Mouse (Mus musculus) cerebellum, adult 9-11 months (tissue): Measurements from ENCODE around the gene Serpinb1b.
A peak's percentile ranks its signal among the peaks of the same experiment; 100 is the strongest.
"Not testable (repeated sequence)": the region's sequence is repeated elsewhere in the genome, so short reads cannot be mapped to it uniquely, and the experiment has no call there.

Source experiments
- DNase-seq: peaks from one replicate; pipeline ENCODE4 v3.0.0; 2022

Gene Serpinb1b

DNA sequence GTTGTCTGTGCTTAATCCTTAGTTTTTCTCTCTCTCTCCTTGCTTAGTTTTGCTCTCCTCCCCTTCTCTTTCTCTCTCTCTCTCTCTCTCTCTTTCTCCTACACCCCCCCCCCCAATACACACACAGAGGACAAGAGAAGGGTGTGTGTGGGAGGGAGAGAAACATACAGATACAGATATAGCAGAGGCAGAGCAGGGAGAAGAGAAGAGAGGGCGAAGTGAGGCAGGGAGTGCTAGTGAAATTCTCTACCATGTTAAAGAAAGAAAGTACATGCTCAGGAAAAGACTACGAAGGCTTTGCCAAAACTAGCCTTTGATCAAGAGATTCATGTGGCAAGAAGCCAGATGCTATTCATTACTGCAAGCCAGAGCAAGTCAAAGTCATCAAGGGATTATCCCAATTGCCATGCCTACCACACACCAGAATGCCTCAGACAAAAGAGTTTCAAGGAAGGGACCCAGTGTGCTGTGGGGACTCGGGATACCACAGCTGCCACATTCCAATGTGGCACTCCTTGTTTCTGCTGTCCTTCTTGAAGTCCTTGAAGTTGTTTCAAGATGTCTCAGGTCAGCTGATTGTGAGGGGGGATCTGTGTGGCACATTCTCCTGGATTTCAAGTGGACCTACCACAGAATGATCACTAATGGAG lies at the start of gene Serpinb1b:
Serpinb1b (plus strand) TSS at position 520 of the 650 bp plus-strand sequence.
- no peak for DNase-seq

GRCm38 (mm10) chr13:33029478-33029877 lies 48.9 kb upstream of the Serpinb1b start:
- DNase-seq: not testable (repeated sequence)

DNA sequence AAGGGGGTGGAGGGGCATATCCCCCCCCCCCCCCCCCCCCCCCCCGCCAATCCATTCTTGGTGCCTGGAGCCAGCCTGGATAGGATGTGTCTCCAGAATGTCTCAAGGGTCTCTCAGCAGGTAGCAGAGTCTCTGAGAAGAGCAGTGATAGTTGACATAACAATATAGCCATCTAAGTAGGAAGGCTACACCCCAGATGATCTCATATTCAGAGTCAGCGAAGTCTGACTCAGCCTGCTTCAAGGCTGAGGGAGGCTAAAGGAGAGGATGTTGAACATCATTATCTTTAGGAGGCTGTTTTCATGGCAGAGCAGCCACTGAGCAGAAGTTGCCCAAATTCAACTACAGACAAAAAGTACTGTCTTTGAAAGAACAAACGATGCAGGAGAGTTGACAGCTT lies 48.1 kb upstream of the Serpinb1b start:
- DNase-seq: no peak

GRCm38 (mm10) chr13:33035506-33035905 lies 42.9 kb upstream of the Serpinb1b start:
- no peak for DNase-seq

DNA sequence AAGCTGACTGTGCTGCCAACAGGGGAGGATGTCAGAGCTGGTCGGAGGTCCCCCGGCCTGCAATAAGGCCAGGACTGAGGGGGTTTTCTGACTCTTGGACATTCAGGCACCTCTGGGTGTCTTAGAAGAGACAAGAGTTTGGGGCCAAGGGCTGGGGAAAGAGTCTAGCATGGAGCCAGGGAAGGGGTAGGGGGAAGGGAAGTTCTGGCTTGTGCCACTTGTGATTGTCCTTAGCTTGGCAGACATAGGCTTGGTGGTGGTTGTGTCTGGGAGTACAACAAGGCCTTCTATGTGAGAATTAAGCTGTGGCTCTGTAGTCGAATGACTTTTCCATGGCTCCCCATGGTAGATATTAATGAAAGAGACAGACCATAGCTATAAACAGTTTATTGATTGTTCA lies 34.8 kb upstream of the Serpinb1b start:
- DNase-seq: no peak

DNA sequence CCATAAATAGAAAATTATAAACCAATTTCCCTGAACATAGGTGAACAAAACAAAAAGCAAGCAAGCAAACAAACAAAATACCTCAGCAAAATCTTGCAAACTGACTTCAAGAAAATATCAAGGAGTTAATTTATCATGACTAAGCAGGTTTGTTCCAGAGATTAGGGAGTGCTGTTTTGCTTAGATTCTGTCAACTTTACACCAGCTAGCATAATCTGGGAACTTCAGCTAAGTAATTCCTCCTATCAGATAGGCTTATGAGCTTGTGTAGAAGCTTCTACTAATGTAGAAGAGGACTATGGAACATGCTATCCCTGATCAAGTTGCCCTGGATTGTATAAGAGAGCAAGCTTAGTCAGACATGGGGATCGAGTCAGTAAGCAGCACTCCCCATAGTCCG lies 31.1 kb upstream of the Serpinb1b start:
- DNase-seq: no peak

- no peak for DNase-seq
These were observed 30.2 kb upstream of the Serpinb1b start for GRCm38 (mm10) chr13:33048187-33048586.

DNA sequence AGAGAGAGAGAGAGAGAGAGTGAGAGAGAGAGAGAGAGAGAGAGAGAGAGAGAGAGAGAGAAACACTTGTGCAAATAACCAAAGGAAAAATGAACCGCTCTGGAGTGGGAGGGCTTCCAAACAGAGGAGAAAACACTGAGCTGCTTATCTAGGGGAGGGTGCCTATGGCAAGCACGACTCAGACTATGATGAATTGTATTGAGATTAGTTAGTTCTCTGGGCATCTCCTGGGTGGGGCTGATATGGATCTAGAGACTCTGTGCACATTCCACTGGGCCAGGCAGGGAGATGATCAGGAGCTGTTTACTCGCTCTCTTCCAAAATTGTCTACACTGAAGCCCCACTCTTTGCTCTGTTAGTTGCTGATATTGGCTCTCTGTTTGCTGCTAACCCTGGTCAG lies 26.7 kb upstream of the Serpinb1b start:
- DNase-seq: no peak

GRCm38 (mm10) chr13:33063048-33063447 lies 15.3 kb upstream of the Serpinb1b start:
- DNase-seq: no peak

- DNase-seq: no peak
These were observed 10.9 kb upstream of the Serpinb1b start for GRCm38 (mm10) chr13:33067387-33067977.

- DNase-seq: no peak
These were observed 10.2 kb upstream of the Serpinb1b start for GRCm38 (mm10) chr13:33068164-33068563.

- no peak for DNase-seq
These were observed 6.6 kb upstream of the Serpinb1b start for GRCm38 (mm10) chr13:33071776-33072175.

- no peak for DNase-seq
These were observed 4.3 kb upstream of the Serpinb1b start for GRCm38 (mm10) chr13:33074029-33074428.

- no peak for DNase-seq
These were observed 2.1 kb upstream of the Serpinb1b start for GRCm38 (mm10) chr13:33076247-33076646.

GRCm38 (mm10) chr13:33077026-33077685 lies 1.2 kb upstream of the Serpinb1b start:
- DNase-seq: no peak

GRCm38 (mm10) chr13:33079391-33079790 lies 1.0 kb downstream of the Serpinb1b start:
- DNase-seq: no peak

DNA sequence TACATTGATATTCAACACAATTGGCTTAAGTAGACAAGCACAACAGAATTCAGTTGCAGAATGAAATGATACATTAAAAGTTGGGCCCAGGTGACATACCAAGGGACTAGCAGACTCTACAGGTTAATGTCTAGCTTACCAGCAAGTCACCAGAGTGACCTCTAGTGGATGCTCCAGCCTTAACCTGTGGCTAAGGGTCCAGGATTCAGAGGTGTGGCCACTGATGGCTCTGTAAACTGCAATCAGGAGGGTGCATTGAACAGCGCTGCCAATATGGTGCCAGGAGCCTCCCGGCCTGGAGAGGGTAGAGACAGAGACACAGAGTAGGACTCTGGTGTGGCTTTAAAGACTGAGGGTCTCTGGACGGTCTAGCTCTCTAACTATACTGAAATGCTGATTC lies 2.0 kb downstream of the Serpinb1b start:
- DNase-seq: peak; percentile 53

GRCm38 (mm10) chr13:33083834-33084233 lies 5.5 kb downstream of the Serpinb1b start:
- DNase-seq: no peak

GRCm38 (mm10) chr13:33084975-33085694 lies 6.8 kb downstream of the Serpinb1b start:
- peak; percentile 62 for DNase-seq

DNA sequence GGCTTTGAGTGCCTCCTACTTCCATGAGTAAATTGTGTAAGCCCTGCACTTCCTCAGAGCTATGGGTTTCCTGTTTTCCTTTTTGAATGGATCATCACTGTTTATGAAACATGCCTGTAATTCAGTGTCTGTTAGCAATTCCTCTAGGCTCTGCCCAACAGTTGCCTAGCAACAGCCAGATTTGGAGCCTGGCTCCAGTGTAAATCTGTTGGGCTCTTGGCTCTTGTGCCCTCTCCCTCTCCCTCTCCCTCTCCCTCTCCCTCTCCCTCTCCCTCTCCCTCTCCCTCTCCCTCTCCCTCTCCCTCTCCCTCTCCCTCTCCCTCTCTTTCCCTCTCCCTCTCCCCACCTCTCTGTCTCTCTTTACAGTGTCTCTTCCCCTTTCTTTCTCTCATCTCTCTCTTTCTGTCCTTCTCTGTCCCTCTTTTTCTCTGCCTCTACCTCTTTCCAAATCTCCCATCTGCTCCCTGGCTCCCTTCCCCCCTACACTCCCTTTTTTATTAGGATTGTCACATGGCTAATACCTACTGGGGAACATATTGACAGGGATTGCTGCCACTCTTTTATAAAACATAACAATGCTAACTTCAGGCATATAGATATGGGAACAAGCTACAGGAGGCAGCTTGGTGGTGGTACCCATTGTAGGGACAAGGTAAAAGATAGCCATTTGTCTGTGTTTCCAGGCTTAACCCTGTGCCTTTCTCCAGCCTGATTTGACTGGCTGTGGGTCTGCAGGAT lies 7.5 kb downstream of the Serpinb1b start:
- peak; percentile 81 for DNase-seq

DNA sequence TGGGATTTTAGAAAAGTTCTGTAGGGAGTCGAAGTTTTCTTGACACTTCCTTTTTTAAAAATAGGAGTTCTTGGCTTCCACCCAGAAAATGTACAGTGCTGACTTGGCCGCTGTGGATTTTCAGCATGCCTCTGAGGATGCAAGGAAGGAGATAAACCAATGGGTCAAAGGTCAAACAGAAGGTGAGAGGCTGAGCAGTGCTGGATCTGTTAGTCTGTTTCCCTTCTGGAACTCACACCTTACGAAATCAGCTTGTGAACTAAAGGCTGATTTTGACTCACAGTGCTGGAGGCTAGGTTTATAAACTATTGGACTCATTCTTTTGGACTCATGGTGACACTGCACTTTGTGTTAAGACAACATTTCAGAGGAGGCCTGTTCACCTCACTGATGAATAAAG lies 11.2 kb downstream of the Serpinb1b start:
- DNase-seq: no peak

DNA sequence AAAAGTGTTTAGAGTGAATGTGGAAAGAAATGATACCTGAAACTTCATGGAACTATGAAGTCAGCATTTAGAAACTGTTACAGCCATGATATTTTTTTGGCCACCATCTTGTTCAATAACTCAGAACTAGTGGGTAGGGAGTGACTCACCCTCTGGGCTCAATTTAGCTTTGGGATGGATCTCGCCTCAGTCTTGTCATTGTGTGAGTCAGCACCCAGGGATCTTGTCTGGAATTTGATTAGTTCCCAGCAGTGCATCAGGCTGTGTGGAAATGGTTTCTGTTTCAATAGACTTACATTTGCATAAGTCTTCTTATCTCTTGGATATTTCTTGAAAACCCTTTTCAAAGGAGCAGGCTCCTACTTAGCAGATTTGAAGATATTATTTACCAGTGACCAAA lies 12.2 kb downstream of the Serpinb1b start:
- DNase-seq: no peak

- no peak for DNase-seq
These were observed 12.9 kb downstream of the Serpinb1b start for GRCm38 (mm10) chr13:33091306-33091705.
